Mouse (Mus musculus) spleen, adult 2 months (tissue): ENCODE measurements at regions not wholly inside any gene's neighbourhood (a gene's known extent, or its start where the extent isn't known, plus 50 kb on each side); places are given as distances from the start of the nearest gene placed in this dataset.

Source experiments
- CTCF ChIP-seq: fragments of 200-500 bp; IDR thresholded peaks from 2 replicates; pipeline ENCODE4 v1.5.1; 2011; ENCODE audit warnings: mild to moderate bottlenecking, inconsistent platforms; ENCODE audit not compliant: insufficient read depth, insufficient read length, insufficient replicate concordance; ENCODE audit errors: extremely low read depth
- POLR2A ChIP-seq: fragments of 200-500 bp; IDR thresholded peaks from 2 replicates; pipeline ENCODE4 v1.6.1; 2011; ENCODE audit warnings: low read depth, low read length, inconsistent platforms

- TF ChIP-seq POLR2A (no peak), CTCF (0 out of 2 replicates have a peak, but pooled peaks have one; percentile 8)
Observed at GRCm38 (mm10) chr13:39425944-39426343, 465.3 kb upstream of the Slc35b3 start.
